Mouse (Mus musculus): ENCODE results near the gene Gm7138.
"Not testable (repeated sequence)": the region's sequence is repeated elsewhere in the genome, so short reads cannot be mapped to it uniquely, and the experiment has no call there.

The Gm7138 gene

GRCm38 (mm10) chr10:77776844-77777243 lies at the start of gene Gm7138:
Gm7138 (minus strand) TSS chr10:77776944.
- not testable (repeated sequence) for H3K9me3 ChIP-seq (ENCODE audit: low read length); H3K4me3 ChIP-seq (replicated peaks; ENCODE audit: low read length); H3K4me1 ChIP-seq (replicated peaks; ENCODE audit: low read depth, low read length); H3K27me3 ChIP-seq (ENCODE audit: insufficient read depth, low read length); H3K36me3 ChIP-seq (ENCODE audit: insufficient read depth, low read length)

DNA sequence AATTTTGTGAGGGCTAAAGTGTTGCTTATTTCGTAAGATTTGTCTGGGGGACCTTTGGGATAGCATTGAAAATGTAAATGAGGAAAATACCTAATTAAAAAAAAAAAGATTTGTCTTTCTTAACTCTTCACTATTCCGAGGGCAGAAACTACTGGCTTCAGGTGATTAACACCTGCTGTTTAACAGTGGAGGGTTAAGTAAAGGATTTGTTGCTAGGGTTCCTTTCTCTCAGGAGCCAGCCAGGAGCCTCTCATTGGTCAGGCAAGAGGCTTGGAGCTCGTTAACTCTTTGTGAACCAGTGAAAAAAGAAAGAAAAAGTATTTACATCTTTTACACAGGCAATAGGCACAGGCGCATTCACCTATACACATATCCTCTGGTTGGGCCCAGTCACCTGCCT lies 42.5 kb upstream of the Gm7138 start:
- no peaks in the 10 kb centered on the region for H3K27me3 ChIP-seq (ENCODE audit: insufficient read depth, low read length)
- H3K9me3 ChIP-seq (ENCODE audit: low read length): no peaks in the 10 kb centered on the region
- no peak overlapping the region for H3K4me3 ChIP-seq (replicated peaks; ENCODE audit: low read length)
- no peaks in the 10 kb centered on the region for H3K4me1 ChIP-seq (replicated peaks; ENCODE audit: low read depth, low read length)
- TF ChIP-seq NANOG (IDR thresholded peaks at IDR 0.05; ENCODE audit: borderline replicate concordance, low read length): no peak
- no peak for TF ChIP-seq POU5F1 (IDR thresholded peaks at IDR 0.05; ENCODE audit: borderline replicate concordance, low read length)
- TF ChIP-seq CTCF (conservative IDR thresholded peaks at IDR 0.05; ENCODE audit: low read length): no peak
- no peaks in the 10 kb centered on the region for H3K36me3 ChIP-seq (ENCODE audit: insufficient read depth, low read length)

DNA sequence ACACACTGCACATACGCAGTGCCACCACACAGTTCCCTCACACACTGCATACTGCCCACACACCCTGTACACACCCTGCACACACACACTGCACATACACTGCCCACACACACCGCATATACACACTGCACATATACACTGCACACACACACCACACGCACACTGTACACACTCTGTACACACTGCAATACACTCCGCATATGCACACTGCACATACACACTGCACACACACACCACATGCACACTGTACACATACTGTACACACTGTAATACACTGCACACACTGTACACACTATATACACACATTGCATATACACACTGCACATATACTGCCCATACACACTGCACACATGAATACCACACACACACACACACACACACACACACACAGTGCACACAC lies 41.8 kb upstream of the Gm7138 start:
- no peaks in the 10 kb centered on the region for H3K9me3 ChIP-seq (ENCODE audit: low read length)
- H3K4me3 ChIP-seq (replicated peaks; ENCODE audit: low read length): no peak overlapping the region
- no peak for TF ChIP-seq NANOG (IDR thresholded peaks at IDR 0.05; ENCODE audit: borderline replicate concordance, low read length)
- TF ChIP-seq POU5F1 (IDR thresholded peaks at IDR 0.05; ENCODE audit: borderline replicate concordance, low read length): no peak
- no peak for TF ChIP-seq CTCF (conservative IDR thresholded peaks at IDR 0.05; ENCODE audit: low read length)
- no peaks in the 10 kb centered on the region for H3K4me1 ChIP-seq (replicated peaks; ENCODE audit: low read depth, low read length)
- H3K36me3 ChIP-seq (ENCODE audit: insufficient read depth, low read length): no peaks in the 10 kb centered on the region
- H3K27me3 ChIP-seq (ENCODE audit: insufficient read depth, low read length): no peaks in the 10 kb centered on the region

DNA sequence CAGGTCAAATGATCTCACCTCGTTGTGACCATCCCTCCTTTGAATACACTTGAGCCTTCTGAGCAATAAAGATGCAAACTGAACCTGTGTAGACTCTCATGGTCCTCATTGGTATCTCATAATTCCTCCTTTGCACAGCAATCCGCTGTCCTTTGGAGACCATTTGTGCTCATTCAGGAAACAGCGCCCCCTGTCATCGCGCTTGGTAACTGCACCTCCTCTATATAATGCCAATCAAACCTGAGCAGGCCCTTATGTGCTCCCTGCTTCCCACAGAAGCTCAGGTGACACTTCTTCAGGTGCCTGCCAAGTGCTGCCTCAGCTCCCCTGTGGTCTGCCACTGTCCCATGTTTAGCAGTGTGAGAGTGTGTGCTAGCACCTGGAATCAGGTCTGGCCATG lies 38.8 kb upstream of the Gm7138 start:
- H3K36me3 ChIP-seq (ENCODE audit: insufficient read depth, low read length): no peaks in the 10 kb centered on the region
- H3K4me1 ChIP-seq (replicated peaks; ENCODE audit: low read depth, low read length): no peaks in the 10 kb centered on the region
- TF ChIP-seq CTCF (conservative IDR thresholded peaks at IDR 0.05; ENCODE audit: low read length): peak; percentile 90
- no peak for TF ChIP-seq POU5F1 (IDR thresholded peaks at IDR 0.05; ENCODE audit: borderline replicate concordance, low read length)
- H3K27me3 ChIP-seq (ENCODE audit: insufficient read depth, low read length): no peaks in the 10 kb centered on the region
- H3K4me3 ChIP-seq (replicated peaks; ENCODE audit: low read length): no peak overlapping the region
- H3K9me3 ChIP-seq (ENCODE audit: low read length): peaks cover 5% of the 10 kb centered on the region

DNA sequence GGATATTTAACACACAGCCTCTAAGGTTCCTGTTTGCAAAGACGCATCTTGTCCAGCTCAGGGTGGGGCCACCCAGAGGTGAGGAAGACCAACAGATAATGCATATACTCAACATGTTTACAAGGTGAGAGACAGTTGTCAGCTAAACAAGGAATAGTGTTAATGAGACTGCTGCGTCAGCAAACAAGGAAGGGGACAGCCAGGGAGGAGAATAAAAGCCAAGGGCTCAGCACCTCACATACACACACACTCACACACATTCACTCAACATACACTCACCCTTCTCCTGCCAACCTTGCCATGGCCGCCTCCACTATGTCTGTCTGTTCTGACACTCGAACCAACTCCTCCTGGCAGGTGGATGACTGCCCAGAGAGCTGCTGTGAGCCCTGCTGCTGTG lies 37.6 kb upstream of the Gm7138 start, which contains the start of gene Gm2696:
Gene Gm2696 (plus strand): TSS at position 301 of the 400 bp plus-strand sequence.
- H3K4me3 ChIP-seq (replicated peaks; ENCODE audit: low read length): no peak within 1 kb of the TSS
- H3K27me3 ChIP-seq (ENCODE audit: insufficient read depth, low read length): no peaks in the 10 kb centered on the region
- peaks cover 17% of the 10 kb centered on the region for H3K9me3 ChIP-seq (ENCODE audit: low read length)
- H3K4me1 ChIP-seq (replicated peaks; ENCODE audit: low read depth, low read length): no peaks in the 10 kb centered on the region
- no peaks in the 10 kb centered on the region for H3K36me3 ChIP-seq (ENCODE audit: insufficient read depth, low read length)
- TF ChIP-seq POU5F1 (IDR thresholded peaks at IDR 0.05; ENCODE audit: borderline replicate concordance, low read length) (no peak), NANOG (IDR thresholded peaks at IDR 0.05; ENCODE audit: borderline replicate concordance, low read length) (no peak), CTCF (conservative IDR thresholded peaks at IDR 0.05; ENCODE audit: low read length) (no peak)

DNA sequence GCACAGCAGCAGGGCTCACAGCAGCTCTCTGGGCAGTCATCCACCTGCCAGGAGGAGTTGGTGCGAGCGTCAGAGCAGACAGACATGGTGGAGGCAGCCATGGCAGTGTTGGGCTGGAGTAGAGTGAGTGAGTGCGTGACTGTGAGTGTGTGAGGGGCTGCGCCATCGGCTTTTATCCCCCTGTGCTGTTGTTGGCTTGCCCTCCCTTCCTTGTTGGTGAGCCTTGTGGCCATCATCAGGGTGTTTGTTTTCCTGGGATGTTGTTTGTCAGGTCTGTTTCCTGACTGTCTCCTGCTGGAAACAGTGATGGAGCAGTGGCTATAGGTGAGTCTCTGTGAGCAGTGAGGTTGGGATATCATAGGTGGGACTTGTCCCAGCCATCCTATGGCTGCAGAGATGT lies 35.0 kb upstream of the Gm7138 start, which contains the start of gene Gm9507:
Gene Gm9507 (minus strand): TSS at position 101 of the 400 bp plus-strand sequence.
- Histone ChIP-seq H3K4me3 (replicated peaks; ENCODE audit: low read length) (no peak within 1 kb of the TSS), H3K36me3 (ENCODE audit: insufficient read depth, low read length) (no peaks in the 10 kb centered on the region), H3K4me1 (replicated peaks; ENCODE audit: low read depth, low read length) (no peaks in the 10 kb centered on the region), H3K9me3 (ENCODE audit: low read length) (peaks cover 31% of the 10 kb centered on the region), H3K27me3 (ENCODE audit: insufficient read depth, low read length) (no peaks in the 10 kb centered on the region)
- no peak for TF ChIP-seq NANOG (IDR thresholded peaks at IDR 0.05; ENCODE audit: borderline replicate concordance, low read length)
- no peak for TF ChIP-seq CTCF (conservative IDR thresholded peaks at IDR 0.05; ENCODE audit: low read length)
- TF ChIP-seq POU5F1 (IDR thresholded peaks at IDR 0.05; ENCODE audit: borderline replicate concordance, low read length): no peak

- Histone ChIP-seq H3K9me3 (ENCODE audit: low read length) (peaks cover 19% of the 10 kb centered on the region), H3K4me3 (replicated peaks; ENCODE audit: low read length) (no peak overlapping the region), H3K36me3 (ENCODE audit: insufficient read depth, low read length) (no peaks in the 10 kb centered on the region), H3K27me3 (ENCODE audit: insufficient read depth, low read length) (no peaks in the 10 kb centered on the region), H3K4me1 (replicated peaks; ENCODE audit: low read depth, low read length) (0 out of 2 replicates have a peak, but pooled peaks cover 3% of the 10 kb centered on the region)
- TF ChIP-seq NANOG (IDR thresholded peaks at IDR 0.05; ENCODE audit: borderline replicate concordance, low read length): no peak
- TF ChIP-seq CTCF (conservative IDR thresholded peaks at IDR 0.05; ENCODE audit: low read length): no peak
- no peak for TF ChIP-seq POU5F1 (IDR thresholded peaks at IDR 0.05; ENCODE audit: borderline replicate concordance, low read length)
Measured at GRCm38 (mm10) chr10:77804095-77804494, 27.4 kb upstream of the Gm7138 start.

GRCm38 (mm10) chr10:77798921-77799508 lies 22.3 kb upstream of the Gm7138 start, which contains the start of gene Gm19668:
Gm19668 (minus strand) TSS chr10:77799133.
- Histone ChIP-seq H3K36me3 (ENCODE audit: insufficient read depth, low read length) (no peaks in the 10 kb centered on the region), H3K27me3 (ENCODE audit: insufficient read depth, low read length) (no peaks in the 10 kb centered on the region), H3K4me1 (replicated peaks; ENCODE audit: low read depth, low read length) (peaks cover 30% of the 10 kb centered on the region), H3K4me3 (replicated peaks; ENCODE audit: low read length) (no peak within 1 kb of the TSS), H3K9me3 (ENCODE audit: low read length) (peaks cover 2% of the 10 kb centered on the region; the same call in 1 of the 2 replicates)
- no peak for TF ChIP-seq NANOG (IDR thresholded peaks at IDR 0.05; ENCODE audit: borderline replicate concordance, low read length)
- no peak for TF ChIP-seq POU5F1 (IDR thresholded peaks at IDR 0.05; ENCODE audit: borderline replicate concordance, low read length)
- no peak for TF ChIP-seq CTCF (conservative IDR thresholded peaks at IDR 0.05; ENCODE audit: low read length)

GRCm38 (mm10) chr10:77798164-77798920 lies 21.6 kb upstream of the Gm7138 start:
- H3K9me3 ChIP-seq (ENCODE audit: low read length); H3K4me3 ChIP-seq (replicated peaks; ENCODE audit: low read length); H3K27me3 ChIP-seq (ENCODE audit: insufficient read depth, low read length); H3K36me3 ChIP-seq (ENCODE audit: insufficient read depth, low read length): not testable (repeated sequence)
- H3K4me1 ChIP-seq (replicated peaks; ENCODE audit: low read depth, low read length): peaks cover 30% of the 10 kb centered on the region

Data from E14TG2a.4 (cell line).